Mouse (Mus musculus): ENCODE results near the gene Emg1.
"Not testable (repeated sequence)": the region's sequence is repeated elsewhere in the genome, so short reads cannot be mapped to it uniquely, and the experiment has no call there.

Emg1 gene

DNA sequence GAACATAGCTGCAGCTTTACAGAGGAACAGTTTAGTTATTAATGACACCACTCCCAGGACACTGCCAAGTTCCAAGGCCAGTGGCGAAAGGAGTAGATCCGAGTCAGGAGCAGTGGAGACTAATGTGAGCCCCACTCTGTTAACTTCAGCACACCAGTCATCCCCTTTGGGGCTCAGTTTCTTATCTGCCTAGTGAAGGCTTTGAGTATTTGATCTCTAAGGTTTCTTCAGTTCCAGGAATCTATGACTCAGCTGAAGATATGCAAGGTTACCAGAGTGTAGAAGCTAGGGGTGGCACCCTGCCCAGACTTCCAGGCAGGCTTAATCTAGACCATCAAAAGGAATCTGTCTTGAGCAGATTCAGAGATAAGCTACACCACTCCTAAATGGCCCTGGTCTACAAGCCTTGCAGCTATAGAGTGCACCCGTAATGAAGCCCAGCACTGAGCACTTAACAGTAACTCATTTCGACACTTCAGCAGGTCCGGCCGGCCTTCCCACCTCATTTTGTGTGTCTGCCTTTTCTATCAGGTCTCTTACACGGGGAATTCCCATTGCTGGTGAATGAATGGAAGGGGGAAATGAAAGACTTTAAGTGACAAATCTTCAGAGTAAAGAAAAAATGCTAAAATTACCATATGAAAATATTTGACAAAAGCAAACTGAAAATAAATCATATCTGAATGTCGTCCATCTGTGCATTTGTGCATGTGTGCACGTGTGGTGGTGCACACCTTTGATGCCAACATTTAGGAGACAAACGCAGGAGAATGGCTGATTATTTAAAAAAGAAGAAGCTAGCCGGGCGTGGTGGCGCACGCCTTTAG, 28.2 kb downstream of the Emg1 start:
- DNase-seq (ENCODE audit: extremely low spot score, low read depth, low spot score), result no peak

DNA sequence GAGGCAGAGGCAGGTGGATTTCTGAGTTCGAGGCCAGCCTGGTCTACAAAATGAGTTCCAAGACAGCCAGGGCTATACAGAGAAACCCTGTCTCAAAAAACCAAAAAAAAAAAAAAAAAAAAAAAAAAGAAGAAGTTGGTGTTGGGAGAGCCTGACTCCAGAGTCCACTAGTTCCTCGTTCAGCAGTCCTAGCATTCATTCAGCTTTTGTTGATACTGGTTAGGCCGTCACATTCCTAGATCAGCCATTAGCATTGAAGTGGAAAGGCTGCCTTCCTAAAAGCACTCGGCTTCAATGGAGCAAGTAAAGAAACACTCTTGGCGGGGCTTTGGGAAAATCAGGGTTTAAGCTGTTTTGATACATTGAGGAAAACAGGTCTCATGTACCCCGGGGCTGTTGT, 29.7 kb downstream of the Emg1 start:
- not testable (repeated sequence) for DNase-seq (ENCODE audit: extremely low spot score, low read depth, low spot score)

DNA sequence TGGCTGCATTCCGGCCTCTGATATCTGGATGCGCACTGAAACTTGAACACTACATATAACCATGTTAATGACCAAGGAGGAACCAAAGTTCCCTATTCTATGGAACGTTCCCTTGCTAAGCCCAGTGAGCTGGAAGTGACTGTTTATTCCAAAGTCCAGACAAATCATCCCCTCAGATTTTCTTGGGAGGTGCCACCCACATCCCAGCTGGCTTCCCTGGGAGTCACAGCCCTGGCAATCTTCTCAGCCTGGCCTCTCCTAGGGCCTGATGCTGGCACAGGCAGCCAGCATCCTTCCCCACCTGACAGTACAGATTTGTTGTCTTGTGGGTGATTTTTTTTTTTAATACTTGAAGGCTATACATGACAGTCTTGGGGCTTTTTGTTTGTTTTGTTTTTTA, 32.5 kb downstream of the Emg1 start:
- no peak for DNase-seq (ENCODE audit: extremely low spot score, low read depth, low spot score)

DNA sequence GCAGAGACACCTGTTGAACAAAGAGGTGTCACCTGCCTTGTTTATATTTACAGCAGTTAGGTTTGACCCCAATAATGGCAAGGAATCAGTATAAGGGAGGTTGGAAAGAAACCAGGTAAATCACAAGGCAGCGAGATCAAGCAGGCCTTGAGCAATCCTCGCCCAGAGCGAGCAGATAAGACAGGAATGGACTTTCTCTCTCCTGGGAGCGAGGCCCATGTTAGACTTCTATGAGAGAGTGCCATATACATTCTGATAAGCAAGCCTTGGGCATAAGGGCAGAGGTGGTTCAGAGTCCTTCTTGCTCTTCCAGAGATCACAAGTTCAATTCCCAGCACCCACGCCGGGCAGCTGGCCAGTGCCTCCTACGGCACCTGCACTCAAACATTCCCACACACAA, 33.2 kb downstream of the Emg1 start:
- DNase-seq (ENCODE audit: extremely low spot score, low read depth, low spot score), result no peak

DNA sequence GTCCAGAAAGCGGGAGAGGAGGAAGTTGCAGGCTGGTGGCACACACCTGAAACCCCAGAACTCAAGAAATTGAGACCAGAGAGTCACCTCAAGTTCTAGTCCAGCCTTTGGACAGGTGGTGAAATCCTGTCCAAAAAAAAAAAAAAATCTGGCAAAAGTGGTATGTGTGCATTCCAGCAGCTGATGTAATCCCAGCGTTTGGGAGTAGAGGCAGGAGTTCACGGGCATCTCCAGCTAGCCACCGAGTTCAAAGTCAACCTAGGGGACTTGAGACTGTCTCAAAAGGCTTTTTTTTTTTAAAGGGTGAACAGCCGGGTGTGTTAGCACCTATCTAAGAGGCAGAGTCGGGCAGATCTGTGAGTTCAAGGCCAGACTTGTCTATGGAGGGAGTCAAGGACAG, 35.8 kb downstream of the Emg1 start:
- DNase-seq (ENCODE audit: extremely low spot score, low read depth, low spot score), result no peak

DNA sequence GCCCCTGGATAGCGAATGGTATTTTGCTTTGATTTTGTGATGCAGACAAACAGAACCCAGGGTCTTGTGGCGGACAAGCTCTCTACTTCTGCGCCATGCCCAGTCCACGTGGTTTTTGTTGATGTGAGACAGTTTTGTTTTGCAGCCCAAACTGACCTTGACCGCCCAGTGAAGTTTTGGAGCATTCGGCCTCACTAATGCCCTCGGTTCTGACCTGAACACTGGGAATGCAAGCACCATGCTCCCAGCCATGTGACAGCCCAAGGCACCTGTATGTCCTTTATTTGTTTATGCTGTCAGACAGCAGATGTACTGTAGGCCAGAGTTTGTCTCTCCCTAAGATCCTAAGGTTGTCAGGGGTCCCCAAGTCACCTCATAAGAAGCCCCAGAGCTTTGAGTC, 37.4 kb downstream of the Emg1 start:
- DNase-seq (ENCODE audit: extremely low spot score, low read depth, low spot score), result no peak

DNA sequence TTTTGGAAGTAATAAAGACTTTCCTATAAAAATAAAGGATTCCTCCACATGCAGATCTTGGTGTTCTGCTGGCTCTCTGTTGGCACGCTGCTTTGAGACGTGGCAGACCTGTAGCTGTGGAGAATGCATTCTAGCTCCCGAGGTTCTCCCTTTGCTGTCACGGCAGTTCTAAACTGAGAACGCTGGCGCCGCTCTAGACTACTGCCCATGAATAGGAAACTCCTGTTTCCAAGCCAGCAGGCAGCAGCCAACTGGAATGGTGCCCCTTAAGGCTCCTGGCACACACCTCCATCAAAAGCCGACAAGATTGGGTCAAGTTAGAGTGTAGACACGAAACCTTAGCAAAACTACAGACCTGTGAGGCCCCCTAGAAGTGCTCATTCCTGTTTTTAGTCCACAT, 38.4 kb downstream of the Emg1 start:
- no peak for DNase-seq (ENCODE audit: extremely low spot score, low read depth, low spot score)

DNA sequence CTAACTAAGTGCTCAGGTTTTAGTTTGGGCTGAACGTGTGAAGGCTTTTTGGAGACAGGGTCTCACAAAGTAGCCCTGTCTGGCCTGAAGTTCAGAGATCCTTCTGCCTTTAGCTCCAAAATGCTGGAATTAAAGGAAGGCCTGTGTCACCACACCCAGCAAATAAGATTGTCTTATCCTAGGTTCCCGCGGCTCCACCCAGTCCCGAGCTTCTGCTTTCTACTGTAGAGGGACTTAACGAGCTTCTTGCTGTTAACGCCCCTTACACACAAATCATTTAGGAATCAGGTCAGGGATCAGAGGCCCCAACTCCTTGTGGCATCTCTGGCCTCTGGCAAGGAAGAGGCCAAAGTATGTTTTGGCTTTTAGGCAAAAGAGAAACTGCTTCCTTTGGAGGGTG, 39.9 kb downstream of the Emg1 start:
- DNase-seq (ENCODE audit: extremely low spot score, low read depth, low spot score), result no peak

DNA sequence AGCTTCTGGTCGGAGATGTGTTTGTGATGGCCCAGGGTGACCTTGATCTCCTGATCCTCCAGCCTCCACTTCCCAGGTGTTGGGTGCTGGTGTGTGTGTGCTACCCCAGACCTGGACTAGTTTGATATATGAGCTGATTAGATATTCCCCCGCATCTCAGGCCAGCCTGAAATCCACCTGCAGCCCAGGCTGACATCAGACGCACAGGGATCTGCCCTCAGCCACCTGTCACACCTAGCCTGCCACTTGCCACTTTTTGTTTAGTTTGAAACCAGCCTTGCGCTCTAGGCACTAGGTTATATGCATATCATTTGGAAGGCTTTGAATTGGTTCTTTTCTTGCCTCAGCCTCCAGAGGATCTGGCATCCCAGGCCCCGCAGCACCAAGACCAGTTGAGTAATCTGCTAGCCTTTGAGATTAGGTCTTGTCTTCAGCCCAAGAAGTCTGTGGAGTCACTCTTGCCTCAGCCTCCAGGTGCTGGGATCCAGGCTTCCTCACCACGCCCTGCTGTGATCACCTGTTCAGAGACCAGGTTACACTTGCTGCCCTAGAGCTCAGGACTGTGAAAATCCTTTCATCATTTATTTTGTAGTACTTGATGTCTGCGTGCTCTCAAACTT, 41.6 kb downstream of the Emg1 start:
- no peak for DNase-seq (ENCODE audit: extremely low spot score, low read depth, low spot score)

DNA sequence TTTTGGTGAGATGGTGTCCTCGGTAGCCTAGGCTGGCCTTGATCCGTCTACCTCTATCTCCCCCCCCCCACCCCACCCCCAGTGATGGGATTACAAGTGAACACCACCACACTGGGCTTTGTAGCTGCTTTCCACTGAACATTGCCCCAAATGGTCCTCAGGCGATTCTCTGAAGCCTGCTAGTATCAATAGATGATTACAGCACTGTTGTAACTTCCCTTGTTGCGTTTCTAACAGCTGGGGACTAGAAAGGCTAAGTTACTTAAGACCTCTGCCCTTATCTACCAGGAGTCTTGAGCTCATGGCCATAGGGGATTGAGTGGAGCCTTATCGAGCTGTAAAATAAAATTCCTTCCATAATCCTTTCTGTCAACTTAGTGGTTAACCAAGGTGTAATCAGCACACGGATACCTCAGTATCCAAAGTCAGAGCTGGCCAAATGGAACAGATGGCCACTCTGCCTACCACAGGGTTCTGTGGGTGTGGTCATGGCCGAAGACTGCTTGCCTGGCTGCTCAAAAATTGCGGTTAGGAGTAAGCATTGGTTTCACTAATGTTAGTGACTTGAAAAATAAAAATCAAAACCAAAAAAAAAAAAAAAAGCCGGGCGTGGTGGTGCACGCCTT, 42.6 kb downstream of the Emg1 start:
- DNase-seq (ENCODE audit: extremely low spot score, low read depth, low spot score), result no peak

DNA sequence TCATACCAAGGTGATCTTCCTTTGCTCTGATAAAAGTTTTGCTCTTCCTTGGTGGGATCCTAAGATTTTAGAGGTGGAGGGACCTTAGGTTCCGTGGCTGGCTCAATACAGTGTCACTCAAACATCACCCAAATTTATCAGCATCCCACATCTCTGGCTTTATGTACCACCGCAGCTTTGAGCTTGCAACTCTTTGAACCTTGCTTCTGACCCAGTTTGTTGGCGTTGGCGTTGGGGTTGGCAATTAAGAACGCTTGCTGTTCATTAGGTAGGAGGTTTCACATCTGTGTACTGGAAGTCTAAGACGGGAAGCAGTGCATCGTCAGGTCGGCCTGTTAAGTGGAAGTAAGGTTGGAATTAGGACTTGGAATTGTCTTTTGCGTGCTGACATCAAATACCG, 47.0 kb downstream of the Emg1 start:
- DNase-seq (ENCODE audit: extremely low spot score, low read depth, low spot score), result no peak

DNA sequence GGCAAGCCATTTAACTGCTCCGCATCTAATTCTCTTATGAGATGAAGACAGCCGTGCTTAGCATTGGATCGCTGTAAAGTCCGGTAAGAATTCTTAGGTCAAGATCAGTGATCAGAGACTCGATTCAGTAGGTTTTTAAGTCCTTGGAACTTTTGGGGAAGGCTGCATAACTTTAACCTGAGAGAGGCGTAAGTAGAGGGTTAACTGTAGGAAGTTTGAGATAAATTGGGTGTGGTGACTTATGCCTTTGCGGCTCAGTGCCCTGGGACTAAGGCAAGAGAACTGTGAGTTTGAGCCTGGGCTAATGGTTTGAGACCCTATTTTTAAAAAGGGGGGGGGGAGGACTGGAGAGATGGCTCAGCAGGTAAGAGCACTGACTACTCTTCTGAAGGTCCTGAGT, 47.7 kb downstream of the Emg1 start:
- DNase-seq (ENCODE audit: extremely low spot score, low read depth, low spot score), result no peak

DNA sequence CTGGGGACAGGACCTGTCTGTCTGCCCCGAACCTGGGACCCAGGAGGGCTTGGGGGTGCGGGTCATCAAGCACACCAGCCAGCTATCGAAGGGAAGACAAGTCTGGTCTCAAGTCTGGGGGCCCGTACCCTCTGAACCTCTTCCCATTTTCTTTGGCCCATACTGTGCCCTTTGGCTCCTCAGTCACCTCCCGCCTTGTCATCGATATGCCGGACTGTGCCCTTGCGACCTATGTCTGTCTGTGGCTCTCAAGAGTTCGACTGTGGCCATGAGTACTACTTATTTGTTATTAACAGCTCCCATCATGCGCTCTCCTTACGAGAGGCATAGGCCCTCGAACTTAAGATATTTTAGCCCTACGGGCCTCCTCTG, 48.6 kb downstream of the Emg1 start:
- no peak for DNase-seq (ENCODE audit: extremely low spot score, low read depth, low spot score)

DNA sequence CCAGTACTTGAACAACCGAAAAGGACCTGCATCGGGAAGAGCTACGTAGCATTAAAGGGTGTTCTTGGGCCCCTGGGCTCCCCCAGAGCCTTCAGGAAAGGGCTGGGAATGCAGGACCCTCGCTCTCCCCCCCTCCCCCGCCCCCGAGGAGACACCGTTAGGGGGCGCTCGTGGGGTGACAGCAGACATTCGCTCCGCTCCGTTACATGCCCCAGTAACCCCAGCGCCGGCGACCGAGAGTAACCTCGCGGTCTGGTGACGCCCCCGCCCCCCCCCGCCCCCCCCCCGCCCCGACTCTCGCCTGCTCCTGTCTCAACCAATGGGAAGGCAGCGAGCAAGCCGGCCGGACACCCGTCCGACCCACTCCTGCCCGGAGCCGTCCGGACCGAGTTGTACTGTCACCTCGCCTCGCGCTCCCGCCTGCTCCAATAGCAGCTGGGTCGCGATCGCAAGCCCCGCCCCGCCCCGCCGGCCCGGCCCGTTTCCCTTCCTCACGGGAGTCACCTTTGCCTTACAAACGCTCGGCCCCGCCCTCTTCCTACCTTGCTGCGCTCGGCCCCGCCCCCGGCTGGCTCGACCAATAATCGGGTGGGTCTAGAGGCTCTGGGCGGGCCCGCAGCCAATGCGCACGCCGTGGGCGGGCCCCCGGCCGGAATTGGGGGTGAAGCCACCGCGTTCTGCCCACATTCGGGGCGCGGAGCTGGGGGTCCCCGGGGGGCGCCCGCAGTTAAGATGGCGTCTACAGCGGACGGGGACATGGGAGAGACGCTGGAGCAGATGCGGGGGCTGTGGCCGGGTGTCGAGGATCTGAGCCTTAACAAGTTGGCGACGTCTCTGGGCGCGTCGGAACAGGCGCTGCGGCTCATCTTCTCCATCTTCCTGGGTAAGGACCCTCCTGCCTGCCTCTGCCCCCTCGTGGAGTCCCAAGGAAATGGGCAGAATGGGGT, 49.2 kb downstream of the Emg1 start, which contains the start of gene Lpcat3:
Gene Lpcat3 (plus strand): TSS at position 551 of the 947 bp plus-strand sequence.
- peak; percentile 62 for DNase-seq (ENCODE audit: extremely low spot score, low read depth, low spot score)

DNA sequence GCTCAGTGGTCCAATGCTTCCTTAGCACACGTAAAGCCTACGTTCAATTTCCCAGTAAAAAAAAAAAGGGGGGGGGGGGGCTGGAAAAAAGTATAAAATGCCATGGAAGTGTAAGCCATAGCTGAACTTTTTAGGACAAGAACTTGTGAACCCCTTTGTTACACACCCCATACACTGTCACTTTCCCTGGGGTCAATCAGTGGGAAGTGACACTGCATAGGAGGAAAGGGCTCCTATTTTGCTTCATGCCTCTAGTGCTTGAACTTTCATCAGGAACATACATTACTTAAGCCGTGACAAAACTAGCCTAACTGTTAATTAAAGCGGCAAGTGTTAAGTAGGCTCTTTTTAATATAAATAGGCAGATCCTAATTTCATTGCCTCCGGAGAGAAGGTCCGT, 50.0 kb downstream of the Emg1 start:
- DNase-seq (ENCODE audit: extremely low spot score, low read depth, low spot score), result no peak

DNA sequence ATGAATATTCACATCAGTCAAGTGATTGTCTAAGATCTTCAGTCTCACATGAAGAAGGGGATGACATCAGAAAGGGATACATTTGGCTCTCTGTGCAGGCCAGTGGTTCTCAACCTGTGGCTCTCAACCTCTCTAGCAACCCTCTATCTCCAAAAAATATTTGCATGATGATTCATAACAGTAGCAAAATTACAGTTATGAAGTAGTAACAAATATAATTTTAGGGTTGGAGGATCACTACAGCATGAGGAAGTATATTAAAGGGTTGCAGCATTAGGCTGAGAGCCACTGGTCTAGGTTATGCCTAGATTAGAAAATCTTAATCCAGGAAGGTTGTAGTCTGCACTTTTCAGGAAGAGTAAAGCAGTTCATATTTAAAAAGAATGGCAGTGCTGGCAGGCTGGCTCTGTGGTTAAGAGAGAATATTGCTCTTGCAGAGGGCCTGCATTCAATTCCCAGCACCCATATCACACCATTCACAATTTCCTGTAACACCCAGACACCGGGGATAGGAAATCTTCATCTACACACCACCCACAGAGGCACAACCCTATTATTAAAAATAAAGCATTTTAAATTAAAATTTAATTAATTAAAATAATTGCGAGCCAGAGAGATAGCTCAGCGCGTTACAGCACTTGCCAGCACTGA, 50.7 kb downstream of the Emg1 start:
- DNase-seq (ENCODE audit: extremely low spot score, low read depth, low spot score), result no peak

DNA sequence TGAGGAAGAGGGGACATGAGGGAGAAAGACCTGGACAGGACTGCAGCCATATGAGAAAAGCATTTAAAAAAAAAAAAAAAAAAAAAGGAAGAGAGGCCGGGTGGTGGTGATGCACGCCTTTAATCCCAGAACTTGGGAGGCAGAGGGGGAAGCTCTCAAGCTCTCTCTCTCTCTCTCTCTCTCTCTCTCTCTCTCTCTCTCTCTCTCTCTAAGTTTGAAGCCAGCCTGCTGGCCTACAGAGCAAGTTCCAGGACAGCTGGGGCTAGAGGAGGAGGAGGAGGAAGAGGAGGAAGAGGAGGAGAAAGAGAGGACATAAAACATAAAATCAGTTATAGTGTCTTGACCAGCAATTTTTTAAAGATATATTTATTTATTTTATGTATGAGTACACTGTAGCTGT, 53.9 kb downstream of the Emg1 start:
- DNase-seq (ENCODE audit: extremely low spot score, low read depth, low spot score), result no peak

DNA sequence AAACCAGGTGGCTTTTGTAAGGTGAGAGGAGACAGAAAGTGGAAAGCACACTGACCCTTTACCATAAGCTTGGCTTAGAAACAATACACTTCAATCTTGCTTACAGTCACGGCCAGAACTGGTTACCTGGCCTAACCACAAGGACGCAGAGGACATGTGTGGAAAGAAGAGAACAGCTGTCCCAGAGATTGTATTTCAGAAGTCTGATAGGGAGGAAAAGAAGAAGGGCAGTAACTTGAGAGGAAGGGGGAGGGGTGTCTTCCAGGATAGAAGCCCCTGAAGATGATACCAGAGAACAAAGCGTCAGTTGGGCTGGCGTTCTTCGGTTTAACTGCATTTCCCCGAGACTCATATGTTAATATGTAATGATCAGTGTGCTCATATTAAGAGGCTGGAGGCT, 56.1 kb downstream of the Emg1 start:
- no peak for DNase-seq (ENCODE audit: extremely low spot score, low read depth, low spot score)
